Mouse (Mus musculus) lung, embryonic 14.5 days (tissue): Measurements from ENCODE around the gene Cdh1. TPM values are rescaled to one million over a fixed set of nuclear protein-coding genes. Genes with fewer than 3 reads are reported as not detected.

ENCODE experiments used
- ATAC-seq: fragments of 200-750 bp; cut with Nextera tagmentation; 2 replicates; pipeline ENCODE4 v1.8.0; 2017; ENCODE audit warnings: mild to moderate bottlenecking, moderate TSS enrichment, moderate library complexity; ENCODE audit not compliant: insufficient read depth
- DNase-seq: peaks from one replicate; pipeline ENCODE4 v3.0.0-alpha.2; 2015
- H3K27ac ChIP-seq: fragments of 300-500 bp; sonication (generic); 2 replicates; pipeline ENCODE4 v1.5.1; 2014; ENCODE audit warnings: low read depth, mild to moderate bottlenecking, moderate library complexity
- H3K27me3 ChIP-seq: fragments of 300-500 bp; sonication (generic); 2 replicates; pipeline ENCODE4 v1.6.1; 2014; ENCODE audit warnings: low read length, control low read depth; ENCODE audit not compliant: insufficient read depth
- H3K36me3 ChIP-seq: fragments of 300-500 bp; sonication (generic); 2 replicates; pipeline ENCODE4 v1.6.1; 2014; ENCODE audit warnings: control low read depth; ENCODE audit not compliant: insufficient read depth
- H3K4me1 ChIP-seq: fragments of 300-500 bp; sonication (generic); 2 replicates; pipeline ENCODE4 v1.6.1; 2014; ENCODE audit warnings: antibody characterized with exemption, control low read depth; ENCODE audit not compliant: insufficient read depth
- H3K4me2 ChIP-seq: fragments of 300-500 bp; sonication (generic); 2 replicates; pipeline ENCODE4 v1.6.1; 2014; ENCODE audit warnings: mild to moderate bottlenecking
- H3K4me3 ChIP-seq: fragments of 300-500 bp; sonication (generic); 2 replicates; pipeline ENCODE4 v1.5.1; 2014; ENCODE audit warnings: low read depth, low read length
- H3K9ac ChIP-seq: fragments of 300-500 bp; sonication (generic); 2 replicates; pipeline ENCODE4 v1.6.1; 2014
- H3K9me3 ChIP-seq: fragments of 300-500 bp; sonication (generic); 2 replicates; pipeline ENCODE4 v1.6.1; 2016; ENCODE audit warnings: low read depth, low read length, control low read depth
- CTCF ChIP-seq: IDR thresholded peaks from 2 replicates; pipeline ENCODE4 v1.5.1; 2016; ENCODE audit warnings: antibody characterized with exemption, low read depth
- WGBS: fragments of 180-500 bp; shearing (Covaris S2); extraction: QIAGEN DNeasy Blood & Tissue Kit; methylation state at CpG from one replicate; pipeline ENCODE4 v1.1.7; 2014; 5-methylcytosine and 5-hydroxymethylcytosine counted together
- polyA plus RNA-seq: library from polyadenylated mRNA; unstranded; fragments of >200 nt; fragmentation: Nextera tagmentation; extraction: Ambion mirVana; gene quantifications from 2 replicates; pipeline ENCODE4 v1.2.1, GENCODE M21; 2014

The Cdh1 gene
- polyA plus RNA-seq, 1 experiment from 2014 or later = 85.3 TPM

- Histone ChIP-seq H3K9ac (no peak overlapping the region), H3K9me3 (no peaks in the 10 kb centered on the region), H3K4me1 (no peaks in the 10 kb centered on the region), H3K4me3 (no peak overlapping the region), H3K27me3 (no peaks in the 10 kb centered on the region), H3K27ac (no peak overlapping the region), H3K4me2 (no peak overlapping the region), H3K36me3 (no peaks in the 10 kb centered on the region)
- no peak for ATAC-seq
- WGBS = 92% methylated on average over 8 of the region's 8 CpGs
- no peak for DNase-seq
- no peak for TF ChIP-seq CTCF
These were observed 45.3 kb downstream of the Cdh1 start for GRCm38 (mm10) chr8:106648421-106648820.

DNA sequence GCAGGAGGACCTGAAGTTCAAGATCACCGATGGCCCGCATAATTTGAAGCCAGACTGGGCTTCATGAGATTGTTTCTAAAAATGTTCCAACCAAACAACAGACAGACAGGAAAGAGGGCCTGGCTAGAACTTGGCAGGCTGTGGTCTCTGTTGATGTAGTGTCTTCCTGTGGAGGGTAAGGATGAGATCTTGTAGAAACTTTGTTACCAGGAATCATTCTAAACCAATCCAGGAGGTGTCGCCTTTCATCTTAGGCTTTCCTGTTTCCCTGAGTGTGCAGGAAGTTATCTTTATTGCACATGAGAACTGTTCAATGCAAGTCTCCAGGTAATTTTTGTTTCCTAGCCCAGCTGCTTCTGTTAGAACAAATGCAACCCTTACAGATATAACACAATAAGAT, 48.8 kb downstream of the Cdh1 start:
- Histone ChIP-seq H3K27ac (no peak overlapping the region), H3K36me3 (0 out of 2 replicates have a peak, but pooled peaks cover 7% of the 10 kb centered on the region), H3K4me1 (no peaks in the 10 kb centered on the region), H3K9ac (no peak overlapping the region), H3K4me2 (no peak overlapping the region), H3K9me3 (no peaks in the 10 kb centered on the region), H3K27me3 (no peaks in the 10 kb centered on the region), H3K4me3 (no peak overlapping the region)
- no peak for TF ChIP-seq CTCF
- WGBS = 76% methylated on average over 3 of the region's 3 CpGs
- ATAC-seq (no peak), DNase-seq (peak; percentile 18)

DNA sequence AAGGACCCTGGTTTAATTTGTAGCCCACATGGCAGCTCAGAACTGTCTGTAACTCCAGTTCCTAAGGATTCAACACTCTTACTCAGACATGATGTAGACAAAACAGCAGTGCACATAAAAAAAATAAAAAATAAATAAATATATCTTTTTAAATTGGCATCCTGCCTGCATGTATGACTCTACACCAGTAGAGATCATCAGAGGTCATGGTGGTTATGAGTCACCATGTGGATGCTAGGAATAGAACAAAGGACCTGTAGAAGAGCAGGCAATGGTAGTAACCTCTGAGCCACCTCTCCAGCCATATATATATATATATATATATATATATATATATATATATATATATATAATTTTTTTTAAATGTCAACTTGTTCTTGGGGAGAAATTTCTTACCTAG, 52.9 kb downstream of the Cdh1 start:
- Histone ChIP-seq H3K4me2 (no peak overlapping the region), H3K27ac (no peak overlapping the region), H3K4me3 (no peak overlapping the region), H3K36me3 (peaks cover 12% of the 10 kb centered on the region; the same call in 1 of the 2 replicates), H3K27me3 (no peaks in the 10 kb centered on the region), H3K4me1 (no peaks in the 10 kb centered on the region), H3K9me3 (no peaks in the 10 kb centered on the region), H3K9ac (no peak overlapping the region)
- DNase-seq (no peak), ATAC-seq (no peak)
- TF ChIP-seq CTCF = no peak

DNA sequence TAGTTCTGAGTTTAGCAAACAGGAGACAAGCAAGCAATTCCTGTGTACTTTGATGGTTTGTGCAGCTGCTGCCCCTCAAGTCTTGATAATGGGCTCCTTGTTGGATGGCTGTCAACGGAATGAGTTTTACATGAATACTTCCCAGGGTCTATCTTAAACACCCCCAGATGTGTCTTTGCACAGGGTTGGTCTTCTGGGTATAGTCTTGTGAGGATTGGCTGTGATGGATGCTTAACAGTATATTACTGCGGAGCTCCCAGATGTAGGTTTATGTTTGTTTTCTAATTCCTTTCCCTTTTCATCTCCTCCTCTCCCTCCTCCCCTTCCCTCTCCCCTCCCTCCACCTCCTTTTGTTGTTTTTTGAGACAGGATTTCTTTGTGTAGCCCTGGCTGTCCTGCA, 69.6 kb downstream of the Cdh1 start:
- Histone ChIP-seq H3K9ac (no peak overlapping the region), H3K9me3 (no peaks in the 10 kb centered on the region), H3K4me2 (no peak overlapping the region), H3K36me3 (no peaks in the 10 kb centered on the region), H3K4me1 (no peaks in the 10 kb centered on the region), H3K27me3 (no peaks in the 10 kb centered on the region), H3K27ac (no peak overlapping the region), H3K4me3 (no peak overlapping the region)
- 42% methylated on average over 2 of the region's 2 CpGs for WGBS
- TF ChIP-seq CTCF = no peak
- no peak for DNase-seq
- ATAC-seq = no peak

- DNase-seq = no peak
- no peak overlapping the region for H3K4me3 ChIP-seq
- ATAC-seq = no peak
- WGBS = 98% methylated on average over 15 of the region's 15 CpGs
- H3K4me2 ChIP-seq = no peak overlapping the region
- no peak for TF ChIP-seq CTCF
- H3K27ac ChIP-seq = no peak overlapping the region
- no peak overlapping the region for H3K9ac ChIP-seq
- no peaks in the 10 kb centered on the region for H3K4me1 ChIP-seq
- no peaks in the 10 kb centered on the region for H3K27me3 ChIP-seq
- H3K9me3 ChIP-seq = no peaks in the 10 kb centered on the region
- no peaks in the 10 kb centered on the region for H3K36me3 ChIP-seq
These were observed 71.2 kb downstream of the Cdh1 start for GRCm38 (mm10) chr8:106674318-106674717.

GRCm38 (mm10) chr8:106674894-106675293, 71.7 kb downstream of the Cdh1 start:
- peak; percentile 38 for TF ChIP-seq CTCF
- Histone ChIP-seq H3K4me2 (no peak overlapping the region), H3K4me3 (no peak overlapping the region), H3K36me3 (no peaks in the 10 kb centered on the region), H3K9ac (no peak overlapping the region), H3K27ac (no peak overlapping the region), H3K9me3 (no peaks in the 10 kb centered on the region), H3K27me3 (no peaks in the 10 kb centered on the region), H3K4me1 (no peaks in the 10 kb centered on the region)
- WGBS = 79% methylated on average over 8 of the region's 8 CpGs
- DNase-seq = peak; percentile 15
- no peak for ATAC-seq

DNA sequence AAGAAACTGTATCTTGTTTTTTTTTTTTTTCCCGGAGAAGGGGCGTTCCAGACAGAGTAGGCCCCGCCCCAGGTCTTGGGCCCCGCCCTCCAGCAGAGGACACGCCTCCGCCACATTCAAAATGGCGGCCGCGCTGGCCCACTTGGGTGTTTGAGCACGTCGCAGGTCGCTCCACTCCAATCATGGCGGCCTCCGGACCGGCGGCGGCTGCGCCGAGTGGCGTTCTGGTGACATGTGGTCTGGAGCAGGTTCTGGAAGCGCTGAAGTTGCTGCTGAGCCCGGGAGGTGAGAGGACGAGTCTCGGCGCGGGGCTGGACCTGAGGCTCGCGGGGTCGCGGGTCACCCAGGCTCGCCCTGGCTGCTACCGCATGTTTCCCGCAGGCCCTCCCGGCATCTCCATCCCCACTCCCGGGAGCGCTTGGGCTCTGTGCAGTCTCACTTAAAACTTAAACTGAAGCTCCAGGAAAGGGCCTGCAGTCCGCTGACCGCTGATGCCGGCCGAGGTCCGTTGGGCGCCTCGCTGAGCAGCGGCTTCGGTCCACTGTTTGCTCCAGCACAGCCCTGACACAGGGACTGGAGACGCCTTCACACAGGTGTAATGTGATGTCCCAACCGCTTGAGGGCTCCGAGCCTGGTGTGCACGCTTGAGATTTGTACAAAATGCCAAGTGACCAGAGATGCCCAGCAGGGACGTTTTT, 80.0 kb downstream of the Cdh1 start, which contains the start of gene Tango6:
TSS of gene Tango6 (plus strand) at position 98 of the 698 bp plus-strand sequence.
- no peaks in the 10 kb centered on the region for H3K27me3 ChIP-seq
- peak within 1 kb of the TSS; percentile 54 for H3K4me2 ChIP-seq
- peak within 1 kb of the TSS; percentile 90 for H3K27ac ChIP-seq
- H3K4me3 ChIP-seq = peak within 1 kb of the TSS; percentile 57
- H3K4me1 ChIP-seq = no peaks in the 10 kb centered on the region
- TF ChIP-seq CTCF = peak; percentile 84
- DNase-seq (peak; percentile 95), ATAC-seq (peak; percentile 96)
- under 1% methylated on average over 50 of the region's 50 CpGs for WGBS
- H3K9me3 ChIP-seq = no peaks in the 10 kb centered on the region
- H3K9ac ChIP-seq = peak within 1 kb of the TSS; percentile 67
- no peaks in the 10 kb centered on the region for H3K36me3 ChIP-seq
